Mouse (Mus musculus) CD4-positive naive resting alpha-beta T cell, adult 57 days (primary cell): Measurements from ENCODE around the gene Tbk1. TPM values are rescaled to one million over a fixed set of nuclear protein-coding genes. Genes with fewer than 3 reads are reported as not detected.

Experiments
- total RNA-seq: library from RNA; stranded (reverse); gene quantifications from one replicate; pipeline ENCODE4 v1.2.4, GENCODE M21; 2023

The Tbk1 gene
- total RNA-seq, result 75.4 TPM

DNA sequence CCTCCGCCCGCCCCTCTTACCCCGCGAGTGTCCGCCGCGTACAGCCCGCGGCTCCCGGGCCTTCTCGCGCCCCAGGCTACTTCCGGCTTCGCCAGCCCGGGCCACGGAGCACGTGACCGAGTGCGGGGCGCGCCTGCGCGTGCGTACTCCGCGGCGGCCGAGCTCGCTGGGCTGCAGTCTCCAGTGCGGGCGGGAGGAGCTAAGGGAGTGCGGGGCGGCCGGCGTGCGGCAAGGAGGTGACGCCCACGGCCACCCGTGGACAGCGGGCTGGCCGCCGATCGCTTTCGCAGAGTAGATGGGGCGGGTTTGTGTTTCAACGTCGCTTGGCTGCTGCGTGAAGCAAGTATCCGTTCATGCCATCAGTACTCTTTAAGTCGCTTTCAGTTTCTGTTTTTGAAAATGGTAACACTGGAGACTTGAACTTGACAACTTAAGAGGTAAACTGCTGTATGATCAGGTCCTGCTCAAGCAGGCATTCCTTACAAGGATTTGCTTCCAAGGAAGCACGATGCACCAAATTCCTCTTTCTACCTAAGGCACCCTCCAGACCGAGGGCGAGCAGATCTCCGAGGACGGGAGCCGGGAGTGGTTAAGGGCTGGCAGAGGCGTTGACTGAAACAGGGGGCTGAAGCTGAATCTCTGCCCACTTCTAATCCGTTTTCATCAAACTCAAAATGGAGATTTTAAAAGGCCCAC lies at the start of gene Tbk1:
TSS of gene Tbk1 (minus strand) at position 113 of the 696 bp plus-strand sequence.

DNA sequence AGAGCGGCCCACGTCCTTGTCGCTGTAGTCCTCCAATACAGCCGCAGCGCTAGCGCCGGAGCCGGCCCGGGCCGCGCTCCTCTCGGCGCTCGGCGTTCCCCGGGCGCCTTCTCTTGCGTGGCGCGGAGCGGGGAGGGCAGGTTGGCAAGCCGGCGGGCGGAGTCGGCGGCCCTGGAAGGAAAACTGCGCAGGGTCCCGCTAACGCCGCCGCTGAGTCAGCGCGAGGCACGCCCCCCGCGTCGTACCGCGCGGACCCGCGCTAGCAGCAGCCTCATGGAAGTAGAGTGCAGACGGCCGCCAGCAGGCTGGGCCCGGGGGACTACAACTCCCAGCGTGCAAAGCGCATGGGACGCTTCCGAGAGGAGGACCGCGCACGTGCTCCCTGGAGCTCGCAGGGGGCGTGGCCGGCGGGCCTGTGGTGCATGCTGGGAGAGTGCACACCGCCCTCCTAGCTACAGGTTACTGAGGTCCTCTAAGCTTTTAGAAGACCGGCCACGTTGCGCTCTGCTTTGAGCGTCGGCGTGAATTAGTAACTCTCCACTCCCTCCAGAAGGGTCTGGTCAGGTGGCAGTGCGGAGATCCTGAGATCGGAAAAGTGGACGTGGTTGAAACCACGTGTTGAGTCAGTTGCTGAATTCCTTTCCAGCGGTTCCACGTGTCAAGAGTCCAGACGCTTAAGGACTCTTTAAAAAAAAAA lies 39.7 kb upstream of the Tbk1 start, which contains the start of gene Xpot:
TSS of gene Xpot (minus strand) at position 147 of the 697 bp plus-strand sequence.

Other genes starting within 250 kb of the Tbk1 start
- 27.7 TPM for gene Tbc1d30, start 235.5 kb downstream of the Tbk1 start, total RNA-seq
- gene Gns, start 221.7 kb downstream of the Tbk1 start, total RNA-seq, result 48.4 TPM
- 90.4 TPM for gene Rassf3, start 110.4 kb downstream of the Tbk1 start, total RNA-seq
- 45.4 TPM for gene Xpot, start 39.5 kb upstream of the Tbk1 start, total RNA-seq
- not detected for gene D930020B18Rik, start 54.8 kb upstream of the Tbk1 start, total RNA-seq
- gene BC048403, start 153.2 kb upstream of the Tbk1 start, total RNA-seq, result 8.1 TPM